Mouse (Mus musculus) E14TG2a.4 (cell line): ENCODE measurements at regions not wholly inside any gene's neighbourhood (a gene's known extent, or its start where the extent isn't known, plus 50 kb on each side); places are given as distances from the start of the nearest gene placed in this dataset.

Experiments
- CTCF ChIP-seq: conservative IDR thresholded peaks from 2 replicates; pipeline ENCODE4 v1.5.1; 2014; ENCODE audit warnings: low read length
- NANOG ChIP-seq: IDR thresholded peaks from 2 replicates; pipeline ENCODE4 v1.6.1; 2014; ENCODE audit warnings: borderline replicate concordance, low read length, mixed read lengths

GRCm38 (mm10) chr5:3269760-3270159 lies 71.5 kb upstream of the Cdk6 start:
- TF ChIP-seq CTCF (no peak), NANOG (no peak)
